Mouse (Mus musculus) thymus, adult 2 months (tissue): Measurements from ENCODE around the gene Dusp10.

Experiments used
- CTCF ChIP-seq: fragments of 200-500 bp; IDR thresholded peaks from 2 replicates; pipeline ENCODE4 v1.5.1; 2012; ENCODE audit warnings: mild to moderate bottlenecking, control low read depth, low read length, moderate library complexity, borderline replicate concordance; ENCODE audit not compliant: control insufficient read depth, poor library complexity, insufficient read depth; ENCODE audit errors: extremely low read depth
- POLR2A ChIP-seq: fragments of 200-500 bp; IDR thresholded peaks from 2 replicates; pipeline ENCODE4 v1.6.1; 2012; ENCODE audit warnings: mild to moderate bottlenecking, low read length, control low read depth, moderate library complexity; ENCODE audit not compliant: control insufficient read depth, poor library complexity, insufficient read depth; ENCODE audit errors: extremely low read depth

DNA sequence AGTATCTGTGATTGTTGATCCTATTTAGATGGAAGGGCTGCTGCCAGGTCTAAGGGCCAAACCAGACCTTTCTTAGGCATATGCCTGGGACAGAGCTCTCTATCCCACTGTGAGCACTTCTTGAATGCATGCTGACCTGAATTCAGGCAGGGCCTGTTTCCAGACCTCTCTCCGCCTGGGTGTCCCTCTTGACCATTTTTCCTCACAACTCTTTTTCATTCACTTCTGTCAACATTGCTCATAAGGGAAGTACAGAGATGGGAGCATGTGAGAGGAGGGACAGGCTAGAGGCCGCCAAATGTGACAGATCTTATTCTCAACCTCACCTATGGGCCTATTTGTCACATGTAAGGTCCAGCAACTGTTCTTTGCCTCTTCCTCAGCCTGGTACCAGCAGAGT, 41.1 kb downstream of the Dusp10 start:
- TF ChIP-seq POLR2A (no peak), CTCF (no peak)
